Mouse (Mus musculus): Measurements from ENCODE around the gene Ocln.
A peak's percentile ranks its signal among the peaks of the same experiment; 100 is the strongest.
"Not testable (repeated sequence)": the region's sequence is repeated elsewhere in the genome, so short reads cannot be mapped to it uniquely, and the experiment has no call there.

Ocln gene

DNA sequence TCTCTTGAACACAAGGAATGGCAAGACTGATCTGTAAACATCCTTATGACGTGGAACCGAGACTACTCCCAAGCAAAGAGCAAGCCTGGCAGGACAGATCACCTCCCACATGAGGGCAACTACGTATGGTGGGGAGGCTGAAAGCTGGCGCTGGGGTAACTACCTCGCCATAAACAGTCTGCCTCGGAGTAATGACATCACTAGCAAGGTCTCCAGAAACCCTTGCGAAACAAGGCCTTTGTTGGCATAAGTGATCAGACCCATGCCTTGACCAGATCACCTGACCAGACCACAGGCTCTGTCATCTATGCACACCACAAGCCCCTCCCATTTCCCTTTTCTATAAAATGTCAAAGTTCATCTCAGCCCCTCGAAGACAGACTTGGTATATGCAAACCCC lies 59.2 kb downstream of the Ocln start:
- DNase-seq (ENCODE audit: extremely low spot score, low read depth, low spot score) = no peak

DNA sequence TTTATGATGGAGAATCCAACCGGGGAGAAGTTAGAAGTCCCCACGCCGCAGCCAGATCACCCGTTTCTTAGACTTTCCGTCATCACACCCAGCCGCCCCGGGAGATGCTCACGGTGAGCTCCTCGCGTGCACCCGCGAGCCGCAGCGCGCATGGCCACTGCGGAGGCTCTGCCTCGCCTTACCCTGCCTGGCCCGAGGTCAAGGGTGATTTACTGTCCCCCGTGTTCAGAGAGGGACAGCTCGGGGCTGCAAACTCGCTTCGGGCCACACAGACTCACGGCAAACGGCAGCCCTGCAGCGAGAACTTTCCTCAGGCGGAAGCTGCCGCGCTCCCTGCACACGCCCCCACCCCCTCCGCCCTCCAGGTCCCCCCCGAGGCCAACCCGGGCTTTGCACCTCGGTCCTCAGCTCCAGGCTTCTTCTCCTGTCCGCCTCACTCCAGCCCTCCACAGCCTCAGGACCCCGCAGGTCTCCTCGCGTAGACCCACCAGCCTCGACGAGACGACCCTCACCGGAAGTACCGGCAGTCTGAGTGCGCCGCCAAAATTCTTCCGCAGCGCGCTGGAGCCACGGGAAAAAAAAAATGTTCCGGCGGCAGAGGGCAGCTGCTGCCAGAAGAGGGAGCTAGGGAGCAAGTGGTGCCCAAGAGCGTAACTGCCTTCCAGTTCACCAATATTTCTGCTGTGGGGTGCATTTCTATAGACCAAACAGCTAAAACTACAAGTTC lies 60.3 kb downstream of the Ocln start, which contains the start of gene Gtf2h2:
Gene Gtf2h2, minus strand, starts transcription at position 519 of the 727 bp plus-strand sequence.
- DNase-seq (ENCODE audit: extremely low spot score, low read depth, low spot score) = peak; percentile 71

DNA sequence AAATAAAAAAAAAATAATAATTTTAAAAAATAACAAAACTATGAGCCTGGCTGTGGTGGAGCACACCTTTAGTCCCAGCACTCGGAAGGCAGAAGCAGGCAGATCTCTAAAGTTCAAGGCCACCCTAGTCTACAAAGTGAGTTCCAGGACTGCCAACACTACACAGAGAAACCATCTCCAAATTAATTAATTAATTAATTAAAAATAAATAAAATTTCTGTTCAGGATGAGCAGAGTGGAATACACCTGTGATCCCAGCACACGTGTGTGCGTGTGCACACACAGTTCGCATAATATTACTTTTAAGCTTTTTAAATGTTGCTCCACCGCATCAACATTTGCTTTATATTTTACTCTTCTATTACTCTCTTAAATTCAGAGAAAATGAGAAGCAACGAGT lies 60.9 kb downstream of the Ocln start:
- DNase-seq (ENCODE audit: extremely low spot score, low read depth, low spot score) = no peak

DNA sequence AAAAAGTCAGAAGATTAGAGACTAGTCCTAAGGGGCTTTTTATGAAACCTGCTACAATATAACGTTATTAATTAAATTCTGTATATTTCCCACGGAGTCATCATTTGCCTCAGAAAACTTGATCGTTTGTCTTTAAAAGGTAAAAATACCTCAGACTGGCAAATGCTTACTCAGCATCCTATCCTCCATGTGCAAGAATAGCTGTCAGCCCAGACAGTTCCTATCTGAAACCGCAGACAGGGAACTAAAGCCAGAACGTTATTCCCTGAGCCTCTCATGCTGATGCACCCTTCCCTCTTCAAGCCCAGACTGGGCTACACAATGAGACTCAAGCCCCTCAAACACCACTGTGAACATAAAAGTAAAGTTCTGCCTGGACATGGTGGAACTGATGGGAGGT lies 62.1 kb downstream of the Ocln start:
- DNase-seq (ENCODE audit: extremely low spot score, low read depth, low spot score) = no peak

DNA sequence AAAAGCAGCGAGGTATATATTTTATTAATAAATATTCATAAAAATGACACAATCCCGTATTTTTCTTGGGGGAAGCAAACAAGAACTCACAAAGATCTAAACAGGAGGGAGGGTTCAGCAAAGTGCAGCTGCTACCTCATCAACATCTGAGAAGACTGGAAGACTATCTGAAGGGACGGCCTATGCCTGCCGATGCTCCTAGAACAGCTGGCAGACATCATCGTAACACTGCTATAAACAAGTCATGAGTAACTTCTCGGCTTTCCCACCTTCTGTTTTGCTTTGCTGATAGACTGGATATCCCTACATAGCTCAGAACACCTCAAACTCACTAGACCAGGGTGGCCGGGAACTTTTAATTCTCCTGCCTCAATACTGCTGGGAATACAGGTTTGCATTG lies 68.9 kb downstream of the Ocln start:
- no peak for DNase-seq (ENCODE audit: extremely low spot score, low read depth, low spot score)

DNA sequence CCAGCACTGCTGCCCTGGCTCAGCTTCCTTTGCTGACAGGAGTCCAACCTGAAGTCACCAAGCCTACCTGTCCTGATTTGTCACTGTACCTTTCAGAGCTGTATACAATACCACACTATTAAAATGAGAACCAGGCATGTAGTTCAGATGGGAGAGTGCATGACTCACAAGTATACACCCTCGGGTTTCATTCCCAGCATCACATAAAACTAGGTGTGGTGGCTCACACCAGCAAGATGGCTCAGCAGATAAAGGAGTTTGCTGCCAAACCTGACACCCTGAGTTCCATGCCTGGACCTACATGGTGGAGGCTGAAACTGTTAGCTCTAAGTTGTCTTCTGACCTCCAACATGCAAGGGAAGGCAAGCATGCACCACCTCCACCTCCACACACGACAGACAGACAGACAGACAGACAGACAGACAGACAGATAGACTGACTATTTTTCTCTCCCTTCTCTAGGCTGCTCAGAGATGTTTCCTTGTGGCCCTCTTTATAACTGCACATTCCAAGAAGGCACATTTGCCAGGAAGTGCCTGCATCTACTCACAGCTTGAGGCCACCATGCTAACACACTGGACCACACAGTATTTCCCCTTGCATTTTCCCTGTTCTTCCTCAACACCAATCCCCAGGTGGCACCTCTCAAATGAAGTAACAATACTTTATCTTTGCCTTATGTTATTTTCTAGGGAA lies 88.8 kb downstream of the Ocln start:
- DNase-seq (ENCODE audit: extremely low spot score, low read depth, low spot score) = no peak

DNA sequence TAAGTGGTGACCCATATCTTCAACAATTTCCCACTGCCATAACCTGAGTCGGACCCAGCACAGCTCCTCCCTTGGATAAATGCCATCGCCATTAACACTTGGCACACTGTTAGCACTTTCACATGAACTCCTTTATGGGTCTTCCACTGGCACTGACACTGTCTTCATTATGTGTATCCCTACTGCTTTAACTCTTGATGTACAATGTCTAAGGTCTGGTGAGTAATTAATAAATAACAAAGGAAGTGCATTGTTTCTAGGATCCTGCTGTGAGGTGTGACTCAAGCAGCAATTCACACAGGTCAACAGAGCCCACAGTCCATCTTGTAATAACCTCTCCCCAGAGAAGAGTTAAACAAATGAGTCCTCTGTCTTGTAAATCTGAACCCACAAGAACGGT lies 91.2 kb downstream of the Ocln start:
- DNase-seq (ENCODE audit: extremely low spot score, low read depth, low spot score) = no peak

DNA sequence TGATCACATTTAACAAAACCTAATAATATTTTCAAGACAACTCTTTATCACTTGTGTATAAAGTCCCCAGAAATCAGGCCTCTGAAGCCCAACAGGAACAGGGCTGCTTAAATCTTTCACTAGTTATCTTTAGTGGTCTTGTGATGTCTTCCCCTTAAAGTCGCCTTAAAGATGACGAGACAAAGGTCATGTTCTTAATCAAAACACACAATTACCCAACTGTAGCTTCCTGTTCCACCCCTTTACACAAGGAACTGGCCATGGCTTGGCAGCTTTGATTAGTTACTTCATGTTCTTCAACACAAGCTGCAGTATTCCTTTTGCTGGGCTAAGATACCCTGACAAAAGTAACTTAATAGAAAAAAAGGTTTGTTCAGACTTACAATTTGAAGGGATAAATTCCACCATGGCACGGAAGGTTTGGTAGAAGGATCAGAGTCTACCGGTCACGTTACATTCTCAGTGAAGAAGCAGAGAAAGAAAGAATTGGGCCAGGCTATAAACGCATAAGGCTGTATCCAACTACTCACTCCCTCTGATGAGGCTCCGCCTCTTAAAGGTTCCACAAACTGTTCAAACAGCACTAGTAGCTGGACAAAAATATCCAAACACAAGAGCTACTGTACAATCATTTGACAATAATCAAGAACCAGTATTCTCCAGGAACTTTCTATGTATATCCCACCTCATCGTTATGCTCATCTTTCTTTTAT lies 99.9 kb downstream of the Ocln start, which contains the start of gene Naip1:
Gene Naip1, minus strand, starts transcription at position 455 of the 713 bp plus-strand sequence.
- DNase-seq (ENCODE audit: extremely low spot score, low read depth, low spot score) = not testable (repeated sequence)

DNA sequence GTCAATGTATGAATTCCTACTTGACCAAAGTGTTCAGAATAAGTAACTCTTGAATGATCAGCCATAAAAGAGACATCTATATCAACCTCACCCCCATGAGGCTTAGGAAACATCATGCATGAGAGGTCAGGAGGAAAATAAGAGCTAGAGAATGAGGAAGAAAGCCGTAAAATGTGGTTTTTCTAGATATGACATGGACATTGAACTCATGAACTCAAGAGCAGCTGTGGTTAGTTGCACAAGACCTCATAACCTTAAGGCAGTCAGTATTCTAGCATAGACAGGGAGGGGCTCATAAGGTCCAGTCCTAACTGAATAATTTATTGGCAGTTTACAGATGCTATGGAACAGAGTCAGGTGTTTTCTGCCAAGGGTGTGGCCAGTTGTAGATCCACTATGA lies 103.0 kb downstream of the Ocln start:
- no peak for DNase-seq (ENCODE audit: extremely low spot score, low read depth, low spot score)

Data from hindlimb bud, embryonic 11.5 days (tissue).